Mouse (Mus musculus) urinary bladder, postnatal 4 days (tissue): Measurements from ENCODE around the gene Ncoa5.

ENCODE experiments used
- DNase-seq, 2 experiments: peaks; one replicate each; pipeline ENCODE4 v3.0.0; 2021 to 2022; ENCODE audit warnings: low spot score in 2 of 2

The Ncoa5 gene

DNA sequence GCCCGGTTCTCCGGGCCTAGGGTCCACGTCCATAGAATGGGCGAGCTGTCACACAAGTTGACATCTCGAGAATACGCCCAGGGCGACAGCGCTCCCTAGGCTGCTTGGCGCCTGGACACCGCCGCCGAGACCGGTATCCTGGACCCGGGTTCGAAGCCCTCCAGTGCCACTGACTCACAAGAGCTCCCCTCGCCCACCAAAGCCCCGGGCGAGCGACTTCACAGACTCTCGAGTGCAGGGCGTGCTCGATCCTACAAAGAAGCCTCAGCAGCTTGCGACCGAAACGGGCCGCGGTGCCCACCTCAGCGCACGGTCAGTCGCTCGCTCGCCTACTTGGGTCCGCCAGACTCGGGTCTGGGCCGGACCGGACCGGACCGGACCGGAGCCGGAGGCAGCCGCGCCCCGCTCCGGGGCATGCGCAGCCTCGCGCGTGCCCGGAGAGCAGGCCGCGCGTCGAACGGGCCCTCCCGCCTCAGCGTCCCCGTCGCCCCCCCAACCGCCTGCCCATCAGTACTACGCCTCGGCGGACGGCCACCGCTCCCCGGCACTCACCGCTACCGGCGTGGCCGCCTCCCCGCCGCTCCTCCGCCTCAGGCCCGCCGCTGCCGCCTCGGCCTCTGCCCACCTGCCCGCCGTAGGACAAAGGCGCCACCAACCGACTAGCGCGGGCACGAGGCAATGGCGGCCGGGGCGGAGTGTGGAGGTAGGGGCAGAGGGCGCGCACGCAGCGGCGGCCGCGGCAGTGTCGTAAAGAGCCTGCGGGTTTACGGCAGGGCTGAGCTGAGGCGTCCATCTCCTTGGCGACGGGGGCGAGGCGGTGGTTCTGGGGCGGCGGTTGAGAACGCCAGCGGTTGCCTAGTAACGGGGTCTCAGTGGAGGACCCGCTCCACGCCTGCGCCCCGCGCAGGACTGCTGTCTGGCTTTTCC is at the start of gene Ncoa5:
Gene Ncoa5 (minus strand): TSS at position 737 of the 927 bp plus-strand sequence.
- DNase-seq, result peak; percentile 97 to 99

DNA sequence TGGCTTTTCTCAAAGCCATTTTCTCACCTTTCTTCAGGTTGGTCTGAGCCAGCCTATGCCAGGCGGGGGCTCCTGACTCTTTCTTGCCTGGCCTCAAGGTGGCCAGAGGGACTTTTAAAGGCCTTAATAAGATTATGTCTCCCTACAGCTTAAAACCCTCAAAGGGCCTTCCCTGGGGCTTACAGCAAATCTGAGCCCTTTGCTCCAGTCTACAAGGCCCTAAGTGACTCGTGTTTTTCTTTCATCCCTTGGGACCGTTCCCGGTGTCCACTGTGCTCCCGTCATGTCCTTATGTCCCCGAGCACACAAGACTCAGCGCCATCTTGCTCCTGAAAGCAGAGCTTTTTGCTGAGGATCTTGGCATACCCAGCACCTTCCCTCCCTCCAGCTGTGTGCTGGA is 46.6 kb upstream of the Ncoa5 start:
- no peak for DNase-seq

DNA sequence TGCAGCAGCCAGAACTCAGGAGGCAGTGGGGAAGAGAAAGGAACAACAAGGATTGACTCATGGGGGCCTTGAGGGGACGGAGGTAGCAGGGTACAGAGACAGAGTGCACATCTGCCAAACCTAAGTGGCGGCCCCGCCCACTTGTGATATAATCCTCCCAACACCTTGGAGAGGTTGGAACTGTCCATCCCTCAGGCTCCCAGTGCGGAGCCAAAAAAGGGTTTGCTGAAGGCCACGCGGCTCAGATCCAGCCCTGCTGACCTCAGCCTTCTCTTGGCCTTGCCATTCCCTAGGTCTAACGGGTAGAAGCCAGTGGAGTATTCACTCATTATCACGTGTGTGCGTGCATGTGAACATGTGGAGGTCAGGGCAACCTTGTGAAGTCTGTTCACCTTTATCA is 46.0 kb upstream of the Ncoa5 start:
- no peak for DNase-seq

DNA sequence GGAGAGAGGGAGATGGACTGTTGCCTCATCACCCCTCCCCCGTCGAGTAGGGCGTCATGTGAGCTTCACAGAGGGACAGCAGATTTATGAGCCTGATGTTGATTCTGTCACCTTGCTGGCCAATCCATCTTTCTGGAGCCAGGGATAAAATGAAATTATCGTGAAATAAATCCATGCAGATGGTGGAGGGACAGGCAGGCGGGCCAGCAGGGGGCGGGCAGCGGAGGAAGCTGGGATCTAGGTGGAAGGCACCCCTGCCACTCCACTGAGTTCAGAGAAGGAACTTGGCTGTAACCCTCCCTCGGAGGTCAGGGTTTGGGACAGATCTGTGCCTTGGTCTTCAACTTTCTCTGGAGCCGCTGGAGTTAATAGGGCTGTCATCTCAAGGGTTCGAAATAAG is 43.9 kb upstream of the Ncoa5 start:
- DNase-seq, result no peak

DNA sequence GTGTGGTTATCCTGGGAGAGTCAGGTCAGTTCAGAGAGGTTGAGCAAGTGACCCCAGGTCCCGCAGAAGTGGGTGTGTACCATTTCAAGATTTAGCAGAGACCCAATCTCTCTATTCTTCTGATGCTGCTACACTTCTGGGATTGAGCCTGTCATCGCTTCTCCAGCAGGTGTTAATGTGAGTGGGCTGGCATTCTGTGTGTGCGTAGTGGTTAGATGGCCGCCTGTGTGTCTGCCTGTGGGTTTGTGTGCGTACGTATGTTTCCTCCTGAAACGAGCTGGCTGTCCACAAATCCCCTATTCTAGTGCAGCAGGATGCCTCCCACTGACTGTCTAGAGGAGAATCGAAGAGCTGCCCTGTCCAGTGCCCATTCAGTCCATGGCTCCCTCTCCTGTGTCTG is 43.4 kb upstream of the Ncoa5 start:
- no peak for DNase-seq

DNA sequence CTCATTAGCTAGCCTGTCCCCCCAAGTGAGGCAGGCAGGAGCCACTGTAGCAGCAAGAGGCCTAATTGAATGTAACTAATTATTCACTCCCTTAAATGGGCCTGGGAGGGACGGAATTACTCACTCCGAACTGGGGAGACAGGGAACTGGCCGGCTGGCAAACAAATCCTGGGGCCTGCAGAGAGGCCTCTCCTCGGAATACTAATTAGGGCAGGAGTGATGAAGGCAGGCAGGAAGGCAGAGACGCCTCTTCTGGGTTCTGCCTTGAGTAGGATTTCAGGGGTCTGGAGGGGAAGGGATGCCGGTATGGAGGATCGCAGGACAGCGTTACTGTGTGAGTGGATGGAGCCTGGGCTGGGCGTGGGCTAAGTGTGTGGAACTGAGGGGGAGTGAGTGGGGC is 42.4 kb upstream of the Ncoa5 start:
- no peak for DNase-seq

DNA sequence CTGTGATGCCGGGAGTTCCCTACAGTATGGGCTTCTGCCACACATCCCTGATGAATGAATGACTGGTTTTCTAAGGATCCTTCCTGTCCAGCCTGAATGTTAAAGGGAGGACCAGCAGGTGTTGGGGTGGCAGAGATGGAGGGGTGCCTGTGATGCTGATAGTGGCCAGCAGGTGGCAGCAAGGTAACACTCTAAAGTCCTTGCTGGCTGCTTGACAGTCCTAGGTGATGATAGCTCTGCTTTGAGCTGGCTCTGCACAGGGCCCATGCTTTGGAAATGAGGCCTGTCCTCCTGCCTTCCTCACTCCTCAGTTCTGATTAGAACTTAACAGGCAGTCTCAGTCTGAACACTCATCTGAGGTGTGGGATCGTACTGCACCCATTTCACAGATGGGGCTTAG is 40.3 kb upstream of the Ncoa5 start:
- peak; percentile 56 to 81 for DNase-seq

DNA sequence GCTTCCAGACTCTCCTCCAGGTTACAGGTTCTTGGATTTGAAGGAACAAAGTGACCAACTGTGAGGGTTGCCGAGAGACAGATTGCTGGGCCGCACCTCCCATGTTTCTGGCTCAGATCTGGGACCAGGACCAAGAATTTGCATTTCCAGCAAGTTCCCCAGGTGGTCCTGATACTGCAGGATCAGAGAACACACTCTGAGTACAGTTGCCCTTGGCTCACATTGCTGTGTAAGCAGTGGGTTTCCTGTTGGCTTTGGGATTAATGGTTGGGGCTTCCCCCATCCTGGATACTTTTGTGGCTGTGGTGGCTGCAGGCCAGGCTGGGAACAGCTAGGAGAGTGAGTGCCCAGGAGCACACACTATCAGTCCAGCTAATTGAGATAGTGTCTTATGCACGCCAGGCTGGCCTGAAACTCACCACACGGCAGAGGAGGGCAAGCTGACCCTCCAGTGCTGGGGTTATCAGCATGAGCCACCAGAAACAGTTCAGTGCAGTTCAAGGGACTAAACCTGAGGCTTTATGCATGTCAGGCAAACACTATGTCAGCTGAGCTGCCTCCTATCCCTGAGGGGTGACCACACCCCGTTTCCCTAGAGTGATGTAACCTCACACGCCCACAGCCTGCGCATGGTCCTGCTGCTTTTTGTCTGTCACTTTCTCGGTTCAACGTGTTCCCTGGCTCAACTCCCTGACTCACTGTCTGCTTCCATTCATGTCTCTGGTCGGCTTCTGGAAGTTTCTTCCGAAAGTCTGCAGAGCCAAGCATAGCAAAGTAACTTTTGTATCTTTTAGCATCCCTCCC is 39.6 kb upstream of the Ncoa5 start:
- DNase-seq, result no peak

DNA sequence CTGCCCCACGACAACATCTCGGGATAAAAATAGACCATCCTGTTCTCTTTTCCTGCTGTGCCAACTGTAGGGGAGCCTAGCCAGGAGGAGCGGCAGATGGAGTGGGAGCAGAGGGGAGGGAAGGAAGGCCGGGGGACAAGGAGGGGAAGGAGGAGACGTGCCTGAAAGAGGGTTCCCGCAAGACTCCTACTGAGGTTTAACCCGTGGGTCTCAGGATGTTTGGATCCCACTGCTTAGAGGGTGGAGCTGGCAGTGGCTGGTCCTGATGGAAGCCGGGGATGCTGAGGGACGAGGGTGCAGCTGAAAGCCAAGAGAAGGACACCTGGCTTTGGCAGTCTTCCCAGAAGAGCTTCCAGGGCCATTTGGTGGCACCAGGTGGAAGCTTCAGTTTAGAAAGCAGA is 38.7 kb upstream of the Ncoa5 start:
- DNase-seq, result no peak

DNA sequence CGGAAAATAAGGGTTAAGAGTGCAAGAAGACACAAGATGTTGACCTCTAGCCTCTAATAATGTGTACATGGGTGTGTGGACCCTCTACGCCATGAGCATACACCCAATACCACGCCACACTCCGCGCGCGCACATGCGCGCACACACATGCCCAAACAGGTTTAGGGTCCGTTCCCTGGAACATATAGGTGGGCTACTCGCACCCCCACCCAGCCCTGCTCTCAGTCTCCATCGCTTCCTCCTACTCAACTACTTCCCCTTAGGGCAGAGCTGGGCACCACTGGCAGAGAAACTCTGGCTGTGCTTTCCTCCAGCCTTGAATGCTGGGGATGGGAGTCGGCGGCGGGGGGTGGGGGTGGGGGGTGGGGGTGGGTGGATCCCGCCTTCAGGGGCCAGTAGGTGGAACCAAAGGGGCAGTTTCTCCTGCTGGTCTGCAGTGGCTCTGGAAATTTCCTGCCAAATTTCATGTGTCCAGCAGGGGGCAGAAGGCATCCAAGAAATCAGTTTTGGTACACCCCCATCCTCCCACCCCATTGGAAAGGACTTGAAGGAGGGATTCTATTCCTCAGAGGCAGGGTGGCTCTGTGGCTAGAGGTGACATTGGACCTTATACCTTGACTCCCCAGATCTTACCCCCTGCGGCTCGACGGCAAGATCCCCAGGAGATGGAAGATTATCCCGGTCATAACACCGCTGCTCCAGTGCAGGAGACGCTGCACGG is 35.6 kb upstream of the Ncoa5 start:
- DNase-seq, result peak; percentile 37 to 76

DNA sequence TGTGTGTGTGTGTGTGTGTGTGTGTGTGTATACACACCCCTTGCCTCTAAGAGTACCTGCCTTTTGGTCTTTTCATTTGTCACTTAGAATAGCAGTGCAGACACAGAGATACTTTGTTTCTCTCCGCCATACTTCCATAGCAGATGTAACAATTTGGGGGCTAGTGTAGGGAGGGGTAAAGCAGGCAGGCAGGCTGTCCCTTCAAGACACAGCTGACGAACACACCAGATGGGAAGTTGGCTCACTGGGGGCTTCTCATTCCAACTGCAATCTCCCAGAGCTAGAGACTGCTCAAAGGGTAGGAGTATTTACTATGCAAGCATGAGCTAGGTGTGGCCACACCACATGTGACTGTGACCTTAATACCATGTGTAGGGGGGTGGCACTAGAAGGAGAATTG is 34.1 kb upstream of the Ncoa5 start:
- DNase-seq, result no peak

DNA sequence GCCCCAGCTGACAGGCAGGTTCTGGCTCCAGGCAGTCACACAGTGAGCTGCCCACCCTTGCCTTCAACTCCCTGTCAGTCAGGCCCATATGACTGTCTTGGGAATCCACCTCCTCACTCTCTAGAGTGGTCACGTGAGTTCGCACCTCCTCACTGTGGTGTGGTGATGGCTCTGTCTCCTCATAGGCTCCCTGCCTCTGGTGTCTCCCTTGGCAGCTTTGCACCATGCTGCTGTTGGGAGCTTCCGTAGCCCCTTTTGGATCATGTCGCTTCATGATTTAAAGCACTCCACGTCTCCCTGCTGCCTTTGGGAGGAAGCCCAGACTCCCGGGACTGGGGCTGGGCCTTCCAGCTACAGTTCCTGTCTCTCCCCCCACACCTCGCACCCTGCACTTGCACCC is 29.8 kb upstream of the Ncoa5 start:
- DNase-seq, result no peak

DNA sequence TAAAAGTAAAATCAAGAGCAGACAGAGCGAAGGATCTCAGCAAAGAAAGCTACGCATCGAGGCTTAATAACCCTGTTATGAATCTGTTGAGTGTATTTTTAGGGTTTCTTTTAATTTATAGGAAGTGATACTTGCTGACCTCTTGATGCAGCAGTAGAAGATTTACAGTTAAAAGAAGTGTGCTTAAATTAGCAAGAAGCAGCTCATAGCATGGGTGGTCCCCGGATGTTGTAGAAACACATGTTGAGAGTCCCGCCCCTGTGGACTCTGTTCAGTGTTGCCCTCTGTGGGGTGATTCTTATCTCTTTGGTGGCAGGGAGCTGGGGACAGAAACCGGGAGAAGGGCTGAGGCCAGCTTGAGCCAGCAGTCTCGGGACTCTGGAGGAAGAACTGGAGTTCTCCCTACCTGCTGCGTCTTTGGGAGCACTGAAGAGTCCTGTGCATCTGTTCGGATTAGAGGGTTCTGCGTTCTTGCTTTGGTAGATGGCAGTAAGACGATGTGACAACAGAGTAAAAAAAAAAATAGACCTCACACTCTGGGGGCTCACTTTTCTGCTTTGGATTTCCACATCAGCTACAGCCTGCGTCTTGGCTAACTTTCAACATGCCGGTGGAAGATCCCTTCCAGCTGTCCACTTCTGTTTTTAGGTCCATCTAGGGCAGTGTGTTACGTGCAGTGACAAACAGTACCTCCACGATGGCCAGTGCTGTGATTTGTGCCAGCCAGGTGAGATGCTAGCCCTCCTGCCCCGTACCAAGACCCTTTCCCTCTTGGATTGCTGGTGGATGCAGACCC is 27.2 kb upstream of the Ncoa5 start:
- no peak for DNase-seq

DNA sequence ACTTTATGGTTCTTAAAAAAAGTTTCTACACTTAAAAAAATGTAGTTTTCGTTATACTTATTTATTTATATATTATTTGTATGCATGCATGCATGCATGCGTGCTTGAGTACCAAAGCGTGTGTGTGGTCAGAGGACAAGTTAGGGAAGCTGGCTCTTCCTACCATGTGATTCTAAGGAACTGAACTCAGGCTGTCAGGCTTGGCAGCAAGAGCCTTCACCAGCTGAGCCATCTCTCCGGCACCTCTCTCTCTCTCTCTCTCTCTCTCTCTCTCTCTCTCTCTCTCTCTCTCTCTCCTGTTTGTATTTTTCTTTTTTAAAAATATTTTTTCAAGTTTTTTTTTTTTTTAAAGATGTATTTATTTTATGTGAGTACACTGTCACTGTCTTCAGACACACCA is 25.3 kb upstream of the Ncoa5 start:
- no peak for DNase-seq

DNA sequence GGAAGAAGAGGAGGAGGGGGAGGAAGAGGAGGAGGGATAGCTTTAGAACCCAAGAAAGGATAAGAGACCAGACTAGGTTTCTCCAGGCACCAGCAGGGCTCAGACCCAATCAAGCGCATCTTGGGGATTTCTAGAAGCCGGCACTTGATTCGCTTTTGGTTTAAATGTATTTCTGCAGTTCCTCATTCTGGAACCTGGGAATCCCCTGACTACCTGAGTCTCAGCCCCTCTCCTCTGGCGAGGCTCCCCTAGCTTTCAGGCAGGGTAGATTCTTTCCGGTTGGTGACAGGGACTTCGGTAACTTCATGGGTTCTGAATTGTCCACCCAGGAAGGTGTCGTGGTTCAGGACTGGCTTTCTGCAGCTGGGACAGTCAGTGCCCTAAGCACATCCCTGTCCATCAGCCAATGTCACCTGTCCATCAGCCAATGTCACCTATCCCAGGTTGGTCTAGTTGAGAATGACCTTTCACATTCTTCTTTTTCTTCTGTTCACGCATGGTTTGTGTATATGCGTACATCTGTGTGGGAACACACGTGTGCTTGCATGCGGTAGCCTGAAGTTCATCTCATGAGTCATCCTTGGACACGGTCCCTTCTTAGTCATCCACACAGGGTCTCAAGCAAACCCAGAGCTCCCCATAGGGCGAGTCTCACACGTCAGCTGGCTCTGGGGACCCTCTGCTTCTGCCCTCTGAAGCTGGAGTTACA is 21.9 kb upstream of the Ncoa5 start:
- DNase-seq, result no peak

DNA sequence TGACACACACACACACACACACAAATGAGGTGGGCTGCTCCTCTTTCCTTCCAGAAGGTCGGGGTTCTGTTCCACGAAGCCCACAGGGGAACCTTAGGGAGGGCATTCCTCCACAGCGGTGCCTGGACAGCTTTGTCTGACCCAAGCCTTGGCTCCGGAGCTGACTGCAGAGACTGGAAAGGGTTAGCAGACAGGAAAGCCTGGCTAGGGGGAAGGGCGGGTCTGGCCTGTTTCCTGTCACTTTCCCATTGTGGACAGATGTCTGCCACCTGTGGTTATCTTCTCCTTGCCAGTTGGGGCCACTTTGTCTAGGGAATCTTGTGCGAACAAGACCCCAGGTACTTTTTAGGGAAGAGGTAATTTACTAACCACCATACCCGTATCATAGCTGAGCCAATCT is 21.2 kb upstream of the Ncoa5 start:
- no peak for DNase-seq

DNA sequence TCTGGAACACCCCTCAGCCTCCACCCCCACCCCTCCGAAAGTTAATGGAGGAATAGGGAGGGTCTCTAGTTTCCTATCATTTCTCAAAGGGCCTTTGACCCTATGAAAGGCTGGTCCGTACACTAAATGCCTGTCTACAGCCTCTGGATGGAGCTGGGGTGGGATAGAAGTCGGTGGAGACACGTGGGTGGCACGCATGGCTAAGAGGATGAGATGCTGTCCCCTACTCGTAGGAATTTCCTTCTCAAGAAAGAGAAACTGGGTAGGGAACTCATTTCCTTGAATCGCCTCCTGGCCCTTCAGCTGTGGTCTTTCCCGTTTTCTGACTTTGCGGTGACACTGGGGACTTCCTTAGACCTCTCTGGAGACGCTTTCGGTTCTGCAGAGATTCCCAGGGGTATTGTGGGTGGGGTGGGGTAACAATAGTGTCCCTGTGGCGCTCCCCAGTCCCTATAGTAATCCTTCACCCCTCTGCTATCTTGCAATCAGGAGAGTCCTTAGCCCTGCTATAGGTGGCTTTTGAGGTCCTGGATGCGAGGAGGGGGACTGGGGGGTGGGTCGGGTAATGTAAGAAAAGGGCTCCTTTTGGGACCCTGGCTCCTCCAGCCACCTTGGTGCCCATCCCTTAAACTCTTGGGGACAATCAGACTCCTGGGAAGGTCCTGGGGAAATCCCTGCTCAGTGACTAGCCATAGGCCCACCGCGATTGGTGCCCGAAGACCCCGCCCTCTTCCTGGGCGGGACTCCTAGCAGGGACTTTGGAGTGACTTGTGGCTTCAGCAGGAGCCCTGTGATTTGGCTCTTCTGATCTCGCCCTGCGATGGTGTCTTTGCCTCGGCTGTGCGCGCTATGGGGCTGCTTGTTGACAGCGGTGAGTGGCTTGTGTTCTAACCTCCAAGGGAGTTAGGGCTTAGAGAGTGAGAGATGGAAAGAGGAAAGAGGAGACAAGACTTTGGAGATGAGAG is 20.5 kb upstream of the Ncoa5 start, which contains the start of gene Cd40:
Gene Cd40 (plus strand): TSS at position 740 of the 965 bp plus-strand sequence.
- DNase-seq, result peak in 1 of 2 experiments; percentile 48

DNA sequence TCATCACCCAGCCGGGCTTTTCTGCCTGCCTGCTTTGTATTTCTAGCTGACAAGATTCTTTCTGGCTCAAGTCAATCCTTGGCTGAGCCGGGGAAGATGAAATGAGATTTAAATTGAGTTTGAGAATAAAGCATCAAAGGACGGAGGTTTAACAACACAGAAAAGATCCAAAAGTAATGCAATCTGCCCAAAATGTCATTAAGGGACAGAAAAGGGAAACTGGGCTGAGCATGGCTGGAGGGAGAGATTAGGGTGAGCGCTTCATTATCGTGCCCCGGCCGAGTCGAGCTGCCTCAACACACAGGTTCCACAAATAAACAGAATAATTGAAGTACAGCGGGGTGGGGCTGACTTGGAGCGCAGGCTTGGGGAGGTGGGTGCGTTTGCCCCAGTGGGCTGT is 16.9 kb upstream of the Ncoa5 start:
- no peak for DNase-seq

DNA sequence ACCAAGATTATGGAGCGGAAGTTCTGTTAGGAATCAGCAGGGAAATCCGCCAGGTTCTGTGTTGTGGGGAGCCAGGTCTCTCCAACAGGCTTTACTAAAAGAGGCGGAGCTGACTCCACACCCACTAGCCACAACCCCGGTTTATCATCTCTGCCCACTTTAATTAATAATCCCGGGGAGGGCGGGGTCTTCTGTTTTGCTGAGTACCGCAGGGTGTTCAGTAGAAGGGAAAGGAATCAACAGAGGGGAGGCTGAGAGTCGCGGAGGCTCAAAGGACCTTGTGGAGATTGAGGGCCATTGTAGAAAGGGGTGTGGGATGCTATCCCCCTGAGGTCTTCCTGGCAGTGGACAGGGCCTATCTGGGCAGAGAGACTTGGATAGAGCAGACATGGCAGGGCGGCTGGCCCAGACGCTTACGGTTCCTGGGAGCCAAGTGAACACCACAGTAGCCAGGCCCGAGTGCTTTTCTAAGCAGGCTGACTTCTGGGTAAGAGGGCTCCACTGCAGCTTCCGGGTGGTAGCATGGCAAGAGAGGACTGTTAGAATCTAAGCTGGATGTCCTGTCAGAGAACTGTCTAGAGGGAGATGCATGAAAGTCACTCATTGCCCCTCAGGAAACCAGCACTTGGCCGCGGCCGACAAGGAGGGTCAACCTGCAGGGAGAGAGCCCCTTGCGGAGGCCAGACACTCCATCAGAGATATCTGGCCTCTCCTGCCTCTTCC is 16.3 kb upstream of the Ncoa5 start:
- DNase-seq, result no peak
